Mouse (Mus musculus): ENCODE measurements at regions not wholly inside any gene's neighbourhood (a gene's known extent, or its start where the extent isn't known, plus 50 kb on each side); places are given as distances from the start of the nearest gene placed in this dataset.
A peak's percentile ranks its signal among the peaks of the same experiment; 100 is the strongest.

DNA sequence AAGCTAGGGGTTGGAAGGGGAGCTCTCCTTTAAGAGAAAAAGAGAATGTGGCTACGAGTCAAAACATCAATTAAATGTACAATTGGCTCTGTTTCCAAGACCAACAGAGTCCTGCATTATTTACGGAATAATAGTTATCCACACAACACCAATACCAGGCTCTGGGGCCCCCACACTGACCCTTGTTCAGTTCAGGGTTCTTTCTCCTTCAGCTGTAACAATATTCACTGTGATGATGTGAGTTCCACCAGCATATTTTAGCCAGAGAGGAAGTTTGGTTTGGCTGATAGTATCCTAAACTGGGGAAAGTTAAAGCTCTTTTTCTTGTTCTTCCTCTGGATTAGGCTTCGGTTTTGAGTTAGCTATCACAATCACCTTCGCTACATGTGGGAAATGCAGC is 167.9 kb upstream of the Ankrd55 start:
- no peak for DNase-seq (ENCODE audit: low spot score)

- no peak for DNase-seq (ENCODE audit: low spot score)
Measured at GRCm38 (mm10) chr13:112121110-112121509, 167.1 kb upstream of the Ankrd55 start.

DNA sequence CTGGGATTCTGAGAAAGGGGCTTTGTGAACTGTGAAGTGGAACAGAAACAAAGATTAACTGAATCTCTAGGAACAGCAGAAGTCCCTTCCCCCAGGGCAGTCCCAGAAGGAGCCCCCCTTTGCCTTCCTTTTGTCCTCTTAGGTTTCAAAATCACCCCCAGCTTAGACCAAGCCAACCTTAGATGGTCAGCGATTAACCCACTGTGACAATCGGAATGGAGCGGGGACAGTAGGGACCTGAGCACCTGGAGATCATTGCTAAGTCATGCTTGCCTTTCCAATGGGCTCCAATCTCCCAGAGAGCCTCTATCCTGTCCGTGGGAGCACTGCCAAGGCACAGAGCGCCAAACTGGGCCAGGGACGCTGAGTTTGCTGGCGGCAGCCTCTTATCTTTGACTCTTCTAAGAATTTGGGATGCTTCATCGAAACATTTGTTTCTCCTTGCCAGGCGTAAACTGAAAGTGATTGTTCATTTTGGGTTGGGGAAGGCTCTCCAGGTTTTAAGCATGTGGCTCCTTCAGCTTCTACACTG is 165.3 kb upstream of the Ankrd55 start:
- DNase-seq (ENCODE audit: low spot score): no peak

- no peak for DNase-seq (ENCODE audit: low spot score)
Measured at GRCm38 (mm10) chr13:112125769-112126469, 162.3 kb upstream of the Ankrd55 start.

- no peak for DNase-seq (ENCODE audit: low spot score)
Measured at GRCm38 (mm10) chr13:112130220-112130619, 158.0 kb upstream of the Ankrd55 start.

DNA sequence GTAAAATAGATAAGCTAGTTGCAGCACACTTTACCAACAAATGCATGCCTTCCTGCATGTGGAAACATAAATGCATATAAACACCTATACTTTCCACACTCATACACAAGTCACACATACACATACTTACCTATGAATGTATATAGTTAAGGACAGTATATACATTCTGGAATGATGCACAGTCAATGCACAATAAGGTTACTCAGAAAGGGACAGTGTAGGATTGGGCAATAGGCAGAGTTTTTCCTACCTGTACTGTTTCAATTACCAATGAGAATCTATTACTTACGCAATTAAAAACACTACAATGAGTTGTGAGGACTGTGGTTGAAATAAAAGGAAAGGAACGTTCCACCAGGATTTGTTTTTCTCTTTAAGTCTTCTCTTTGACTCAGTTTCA is 157.5 kb upstream of the Ankrd55 start:
- DNase-seq (ENCODE audit: low spot score): no peak

- DNase-seq (ENCODE audit: low spot score): no peak
Measured at GRCm38 (mm10) chr13:112131191-112131590, 157.1 kb upstream of the Ankrd55 start.

DNA sequence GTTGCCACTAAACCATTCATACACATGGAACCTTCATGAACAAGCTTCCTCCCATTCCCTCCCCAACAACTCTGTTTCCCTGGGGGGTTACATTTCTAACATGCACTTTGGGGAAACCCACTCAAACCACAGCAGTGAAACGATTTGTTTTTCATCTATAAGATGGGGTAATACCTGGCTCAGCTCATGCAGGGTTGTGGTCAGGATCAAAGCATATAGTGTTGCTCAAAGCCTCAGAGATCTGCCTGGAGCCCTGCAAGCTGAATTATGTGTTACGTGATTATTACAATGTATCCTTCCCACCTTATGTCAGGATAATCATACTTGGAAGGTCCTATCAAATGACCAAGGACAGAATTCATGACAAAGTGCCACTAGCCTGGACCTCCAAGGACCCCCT is 154.5 kb upstream of the Ankrd55 start:
- DNase-seq (ENCODE audit: low spot score): no peak

DNA sequence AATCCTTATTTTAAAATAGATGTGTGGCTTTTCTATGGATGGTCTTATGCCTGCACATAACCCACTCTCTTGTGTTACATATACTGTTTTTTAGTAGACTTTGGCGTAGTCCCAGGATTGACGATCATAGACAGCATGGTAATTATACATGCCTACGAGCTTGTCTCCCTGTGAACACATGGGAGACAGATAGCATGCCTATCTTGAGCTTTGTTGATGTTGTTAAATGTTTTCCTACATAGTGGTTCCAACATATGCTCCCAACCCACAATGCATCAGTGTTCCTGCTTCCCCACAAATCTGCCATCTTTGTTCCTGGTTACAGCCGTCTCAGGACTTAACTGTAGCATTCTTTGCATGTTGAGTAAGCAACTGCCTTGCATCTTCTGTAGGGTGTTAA is 153.6 kb upstream of the Ankrd55 start:
- DNase-seq (ENCODE audit: low spot score): no peak

DNA sequence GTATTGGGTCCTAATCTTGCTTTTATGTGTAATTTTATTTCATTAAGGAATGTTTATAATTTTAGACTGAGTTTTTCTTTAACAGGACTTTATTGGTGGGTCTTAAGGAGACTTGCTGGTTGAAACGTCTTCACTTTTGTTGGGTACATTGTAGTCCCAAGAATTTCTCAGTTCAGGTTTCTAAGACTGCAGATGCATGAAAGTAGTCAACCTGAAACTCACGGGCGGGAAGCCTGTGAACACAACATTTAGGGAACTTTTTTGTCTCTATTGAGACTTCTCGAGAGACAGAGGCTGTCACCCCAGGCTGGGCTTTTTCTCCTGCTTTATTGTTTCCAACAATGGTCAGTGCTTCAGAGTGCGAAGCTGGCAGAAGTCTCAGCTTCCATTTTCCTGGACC is 152.5 kb upstream of the Ankrd55 start:
- DNase-seq (ENCODE audit: low spot score): no peak

GRCm38 (mm10) chr13:112136850-112137249 is 151.4 kb upstream of the Ankrd55 start:
- no peak for DNase-seq (ENCODE audit: low spot score)

- DNase-seq (ENCODE audit: low spot score): no peak
Measured at GRCm38 (mm10) chr13:112140871-112141270, 147.4 kb upstream of the Ankrd55 start.

DNA sequence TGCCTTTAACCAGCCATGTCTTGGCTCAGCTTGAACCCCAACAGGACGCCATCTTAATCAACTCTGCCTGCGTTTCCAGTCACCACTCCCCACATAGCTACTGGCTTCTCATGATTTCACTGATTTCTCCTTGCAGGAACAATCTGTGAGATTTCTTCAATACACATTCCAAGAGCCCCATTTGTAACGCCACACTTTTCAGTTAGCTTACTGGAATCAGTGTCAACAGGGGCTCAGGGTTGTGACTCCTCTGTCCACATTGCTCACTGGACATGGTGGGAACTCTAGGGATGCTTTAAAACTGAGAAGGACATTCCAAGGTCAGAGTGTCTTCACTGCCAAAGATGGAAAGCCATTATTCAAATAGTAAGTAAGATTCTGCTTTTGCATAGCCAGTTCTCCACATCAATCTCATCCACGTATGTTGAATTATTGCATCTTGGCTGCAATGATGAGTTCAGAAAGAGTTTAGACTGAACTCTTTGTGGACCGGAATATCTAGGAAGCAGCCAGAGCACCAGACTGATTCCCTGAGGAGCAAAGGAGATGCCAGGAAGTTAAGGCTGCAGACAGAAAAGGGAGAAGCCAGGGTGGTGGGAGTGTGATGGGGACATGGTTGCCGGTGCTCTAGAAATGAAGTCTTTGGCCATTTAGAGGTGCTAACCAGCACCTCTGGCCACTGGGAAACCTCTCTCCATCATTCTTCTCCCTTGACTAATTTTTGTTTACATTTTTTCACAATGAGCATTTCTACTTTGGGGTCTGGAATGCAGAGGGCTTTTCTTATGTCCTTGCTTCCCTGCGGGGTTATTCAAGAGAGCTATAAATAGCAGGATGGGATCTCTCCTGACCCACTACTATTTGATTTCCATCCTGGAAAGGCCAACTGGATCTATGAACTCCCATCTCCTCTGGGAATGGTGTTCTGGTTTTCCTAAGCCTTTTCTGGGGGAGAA is 143.6 kb upstream of the Ankrd55 start:
- no peak for DNase-seq (ENCODE audit: low spot score)

DNA sequence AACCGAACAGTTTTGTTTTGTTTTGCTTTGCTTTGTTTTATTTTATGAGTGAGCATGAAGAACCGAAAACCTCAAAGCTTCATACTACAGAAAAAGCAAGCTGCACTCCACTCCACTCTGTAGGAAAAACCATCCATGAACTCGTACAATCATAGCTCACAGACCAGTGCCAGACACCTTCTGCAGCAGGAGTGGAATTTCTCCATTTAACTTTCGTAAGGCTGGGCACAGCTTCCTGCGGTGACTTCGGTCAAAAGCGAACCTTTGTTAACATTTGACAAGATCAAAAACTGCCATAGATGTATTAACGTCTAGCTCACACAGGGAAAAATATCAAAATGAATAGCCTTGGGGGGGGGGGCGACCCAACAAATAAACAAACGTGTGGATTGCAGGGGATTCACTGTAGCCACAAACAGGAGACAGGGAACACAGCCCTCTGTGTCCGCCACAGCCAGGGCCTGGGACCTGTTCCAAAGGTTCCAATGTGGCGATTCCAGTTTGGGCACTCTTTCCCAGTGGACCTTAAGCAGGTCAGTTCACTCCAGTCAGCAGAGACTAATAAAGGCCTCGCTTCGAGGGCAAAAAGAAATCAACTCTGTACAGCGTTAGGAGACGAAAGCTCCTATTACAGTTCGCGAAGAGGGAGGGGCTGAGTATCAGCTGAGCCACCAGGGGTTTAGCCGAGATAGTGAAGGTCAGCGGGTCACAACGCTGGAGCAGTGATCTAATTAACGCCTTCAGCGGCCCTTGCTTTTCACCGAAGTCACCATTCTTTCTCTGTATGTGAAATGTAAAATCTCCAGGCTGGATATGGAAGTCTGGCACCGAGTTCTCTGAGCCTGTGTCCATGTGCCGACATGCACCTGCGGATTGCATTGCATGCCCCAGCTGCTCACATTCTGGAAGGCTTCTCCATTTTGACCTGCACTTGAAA is 135.4 kb upstream of the Ankrd55 start:
- peak; percentile 31 for DNase-seq (ENCODE audit: low spot score)

- no peak for DNase-seq (ENCODE audit: low spot score)
Measured at GRCm38 (mm10) chr13:112153681-112154127, 134.5 kb upstream of the Ankrd55 start.

DNA sequence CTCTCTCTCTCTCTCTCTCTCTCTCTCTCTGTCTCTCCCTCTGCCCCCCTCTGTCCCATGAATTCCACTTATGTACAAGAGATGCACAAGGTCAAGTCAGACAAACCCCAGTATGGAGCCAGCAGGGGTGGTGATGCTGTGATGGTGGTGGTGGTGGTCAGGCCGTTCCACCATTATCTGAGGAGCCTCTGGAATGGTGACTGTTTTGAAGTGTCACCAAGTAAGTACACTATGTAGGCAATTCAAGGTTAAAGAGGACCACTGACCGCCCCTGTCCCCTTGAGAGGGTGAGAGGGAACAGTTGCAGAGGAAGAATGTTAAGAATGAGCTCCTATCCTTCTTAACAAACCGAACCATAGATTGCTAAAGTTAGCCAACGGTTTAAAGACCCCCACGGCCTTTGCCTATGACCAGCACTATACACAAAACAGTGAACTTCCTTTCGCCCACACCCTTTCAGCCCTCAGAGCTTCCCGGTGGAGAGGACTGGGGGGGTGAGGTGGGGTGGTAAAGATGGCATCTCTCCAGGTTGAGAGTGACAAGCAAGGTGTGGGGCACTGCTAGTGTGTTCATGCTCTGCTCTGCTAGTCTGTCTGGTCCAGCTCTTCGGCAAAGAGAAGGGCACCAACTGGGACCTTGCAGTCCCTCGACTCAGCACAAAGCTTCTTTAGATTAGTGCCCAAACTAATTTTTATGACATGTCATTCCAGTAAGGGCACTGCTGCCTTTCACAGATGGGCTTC is 128.7 kb upstream of the Ankrd55 start:
- DNase-seq (ENCODE audit: low spot score): no peak

DNA sequence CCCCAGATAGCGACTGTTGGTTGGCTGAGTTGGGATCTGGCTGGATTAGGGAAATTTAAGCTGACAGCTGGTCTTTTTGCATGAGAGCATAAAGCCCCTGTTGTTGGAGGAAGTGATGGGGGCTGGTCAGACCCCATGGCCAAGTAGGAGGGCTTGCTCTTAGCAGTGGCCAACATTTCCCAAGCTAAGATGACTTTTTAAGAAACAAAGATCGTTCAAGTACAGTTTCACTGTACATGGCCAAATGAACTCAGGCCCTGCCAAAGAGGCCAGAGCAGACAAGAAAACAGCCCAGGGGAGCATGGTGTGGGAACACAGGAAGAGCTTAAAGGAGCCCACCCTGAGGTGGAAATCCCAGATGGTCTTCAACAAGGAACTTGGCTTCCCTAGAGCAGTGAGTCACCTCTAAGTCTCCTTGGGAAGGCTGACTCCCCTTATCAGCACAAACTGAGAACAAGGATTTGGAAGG is 128.0 kb upstream of the Ankrd55 start:
- no peak for DNase-seq (ENCODE audit: low spot score)

- DNase-seq (ENCODE audit: low spot score): no peak
Measured at GRCm38 (mm10) chr13:112160726-112161125, 127.5 kb upstream of the Ankrd55 start.

- DNase-seq (ENCODE audit: low spot score): no peak
Measured at GRCm38 (mm10) chr13:112161886-112162285, 126.4 kb upstream of the Ankrd55 start.

DNA sequence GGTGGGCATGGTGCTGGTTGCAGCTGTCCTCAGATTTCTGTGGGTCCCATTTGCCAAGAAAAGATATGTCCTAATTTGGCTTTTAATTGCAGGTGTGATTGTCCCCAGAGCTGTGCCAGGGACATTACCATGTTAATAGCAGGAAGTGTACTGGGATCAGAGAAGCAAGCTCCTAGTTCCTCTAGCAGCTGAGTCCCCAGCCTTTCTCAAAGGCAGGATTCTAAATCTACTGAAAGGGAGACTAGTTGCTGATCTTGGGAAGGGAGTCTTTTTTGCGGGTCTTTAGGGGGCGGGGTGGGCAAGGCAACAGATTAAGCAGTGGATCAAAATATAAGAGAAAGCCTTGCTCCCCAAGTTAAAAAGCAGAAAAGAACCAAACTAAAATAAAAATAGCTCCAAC is 122.3 kb upstream of the Ankrd55 start:
- no peak for DNase-seq (ENCODE audit: low spot score)

DNA sequence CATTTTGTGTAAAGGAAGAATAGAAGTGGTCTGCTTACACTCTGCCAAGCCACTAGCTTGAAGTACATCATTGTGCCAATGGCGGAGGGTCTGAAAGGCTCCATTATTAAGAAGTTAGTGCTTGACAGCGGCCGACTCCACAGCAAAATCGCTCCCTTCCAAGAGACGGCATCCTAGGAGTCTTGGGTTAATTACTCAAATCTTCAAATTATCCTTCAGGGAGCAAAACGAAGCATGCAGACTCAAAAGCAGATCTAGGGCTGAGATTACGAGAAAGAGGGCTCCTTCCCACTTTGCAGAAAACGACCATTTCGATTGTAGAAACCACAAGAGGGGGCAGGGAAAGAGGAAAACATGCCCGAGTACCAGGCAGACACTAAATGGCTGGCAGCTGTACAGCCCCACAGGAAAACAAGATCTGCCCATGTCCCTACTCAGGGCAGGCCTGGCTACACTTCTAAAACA is 121.9 kb upstream of the Ankrd55 start:
- DNase-seq (ENCODE audit: low spot score): no peak
